11 mouse cellular contexts compared by ENCODE assay signal in the genomic region with DNA sequence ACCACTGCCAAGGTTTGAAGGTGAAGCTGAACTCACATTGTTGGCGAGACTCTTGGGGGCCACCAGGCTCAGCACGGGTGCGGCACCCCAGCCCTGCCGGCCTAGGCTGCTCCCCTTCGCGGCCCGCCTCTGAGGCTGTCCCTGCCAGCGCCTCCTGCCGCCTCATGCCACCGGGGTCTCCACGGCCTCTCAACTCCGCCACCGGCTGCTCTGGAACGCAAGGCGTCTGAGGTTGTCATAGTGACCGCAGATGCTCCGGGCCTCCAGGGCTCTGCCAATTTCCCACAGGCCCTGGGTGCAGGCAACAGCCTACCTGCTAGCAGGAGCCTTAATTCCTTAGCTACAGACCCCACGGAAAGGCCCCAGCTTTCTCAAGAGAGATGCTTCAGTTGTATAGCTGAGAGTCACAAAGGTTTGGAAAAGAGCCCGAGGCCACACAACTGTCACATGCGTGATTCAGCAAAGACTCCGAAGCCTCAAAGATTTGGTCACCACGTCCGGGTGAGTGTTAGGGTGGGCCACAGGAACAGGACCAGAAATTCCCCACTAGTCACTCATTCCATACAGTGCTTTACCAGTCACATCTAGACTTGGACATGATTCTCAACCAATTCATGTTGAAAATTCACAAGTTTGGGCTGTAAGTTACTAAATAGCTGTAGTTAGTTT. TPM values are rescaled to one million over a fixed set of nuclear protein-coding genes. Genes with fewer than 3 reads are reported as not detected.
DNase-seq lines count a peak whose midpoint lies in the region; ATAC-seq and TF ChIP-seq lines count a peak whose summit lies in the region.
"Had no signal": no experiment of that assay in that cellular context is flagged by ENCODE, and none has a peak within 500 bp of the region (broad histone marks: within the 10 kb centered on the region; RNA-seq: fewer than 3 reads in every experiment).

A gene (minus strand): TSS at position 228 of the 669 bp plus-strand sequence.

- no peaks in the 10 kb centered on the region for H3K27me3 ChIP-seq in lung, postnatal 0 days (replicated peaks; ENCODE audit: insufficient read depth, low read length)
- H3K27me3 ChIP-seq in embryonic facial prominence, embryonic 14.5 days (replicated peaks; ENCODE audit: control insufficient read depth, insufficient read depth, low read length), result no peaks in the 10 kb centered on the region
- H3K27me3 ChIP-seq in limb, embryonic 14.5 days (ENCODE audit: control insufficient read depth, insufficient read depth, low read length), result no peaks in the 10 kb centered on the region
- H3K27me3 ChIP-seq in stomach, embryonic 15.5 days (replicated peaks), result 0 out of 2 replicates have a peak, but pooled peaks cover 12% of the 10 kb centered on the region

- peak; percentile 26; the same call in 1 of the 2 replicates for ATAC-seq in lung, postnatal 0 days
- peak; percentile 77 for ATAC-seq in embryonic facial prominence, embryonic 14.5 days (ENCODE audit: low read depth)
- ATAC-seq in limb, embryonic 14.5 days (ENCODE audit: low FRiP score, low read depth), result no peak
- no peak for ATAC-seq in stomach, embryonic 15.5 days (ENCODE audit: insufficient read depth, low FRiP score, low read depth)

- no peak within 1 kb of the TSS for H3K27ac ChIP-seq in lung, postnatal 0 days (ENCODE audit: low read length)
- no peak within 1 kb of the TSS for H3K27ac ChIP-seq in embryonic facial prominence, embryonic 14.5 days (replicated peaks; ENCODE audit: low read depth, low read length)
- no peak within 1 kb of the TSS for H3K27ac ChIP-seq in limb, embryonic 14.5 days (replicated peaks; ENCODE audit: low read depth, low read length)
- H3K27ac ChIP-seq in stomach, embryonic 15.5 days, result no peak within 1 kb of the TSS

- H3K4me2 ChIP-seq in lung, postnatal 0 days (replicated peaks; ENCODE audit: low read depth, low read length), result no peak within 1 kb of the TSS
- H3K4me2 ChIP-seq in embryonic facial prominence, embryonic 14.5 days (ENCODE audit: low read depth, low read length), result peak within 1 kb of the TSS; percentile 8
- peak within 1 kb of the TSS; percentile 25; the same call in 1 of the 2 replicates for H3K4me2 ChIP-seq in limb, embryonic 14.5 days (replicated peaks; ENCODE audit: low read depth, low read length, severe bottlenecking)
- peak within 1 kb of the TSS; percentile 33 for H3K4me2 ChIP-seq in stomach, embryonic 15.5 days

- H3K36me3 ChIP-seq in lung, postnatal 0 days (ENCODE audit: insufficient read depth, low read length), result no peaks in the 10 kb centered on the region
- no peaks in the 10 kb centered on the region for H3K36me3 ChIP-seq in embryonic facial prominence, embryonic 14.5 days (ENCODE audit: control insufficient read depth, insufficient read depth, low read length)
- no peaks in the 10 kb centered on the region for H3K36me3 ChIP-seq in limb, embryonic 14.5 days (ENCODE audit: control insufficient read depth, insufficient read depth, low read length)
- no peaks in the 10 kb centered on the region for H3K36me3 ChIP-seq in stomach, embryonic 15.5 days

- no peak for DNase-seq in lung, postnatal 0 days (ENCODE audit: low spot score)
- DNase-seq in lung, adult 18-20 months, result no peak
- DNase-seq in embryonic facial prominence, embryonic 14.5 days (ENCODE audit: low spot score), result peak; percentile 34
- no peak for DNase-seq in limb, embryonic 14.5 days (ENCODE audit: low spot score)
- no peak for DNase-seq in T-cell, adult 2 months (ENCODE audit: low spot score)
- no peak for DNase-seq in kidney, postnatal 10 days
- DNase-seq in right cerebral cortex, postnatal 14 days, result no peak
- DNase-seq: adrenal gland, adult 8-10 months had no signal

- H3K9me3 ChIP-seq in lung, postnatal 0 days (ENCODE audit: low read length), result no peaks in the 10 kb centered on the region
- H3K9me3 ChIP-seq in embryonic facial prominence, embryonic 14.5 days (ENCODE audit: control insufficient read depth, low read length), result no peaks in the 10 kb centered on the region
- no peaks in the 10 kb centered on the region for H3K9me3 ChIP-seq in limb, embryonic 14.5 days (ENCODE audit: control insufficient read depth, low read length)
- H3K9me3 ChIP-seq in stomach, embryonic 15.5 days, result no peaks in the 10 kb centered on the region

- TF ChIP-seq CTCF in lung, postnatal 0 days (IDR thresholded peaks at IDR 0.05), result no peak

- WGBS in lung, postnatal 0 days, result 17% methylated on average over 23 of the region's 23 CpGs
- WGBS in embryonic facial prominence, embryonic 14.5 days, result 19% methylated on average over 23 of the region's 23 CpGs
- 16% methylated on average over 23 of the region's 23 CpGs for WGBS in limb, embryonic 14.5 days
- 25% methylated on average over 23 of the region's 23 CpGs for WGBS in stomach, embryonic 15.5 days

- no peak within 1 kb of the TSS for H3K9ac ChIP-seq in lung, postnatal 0 days (replicated peaks; ENCODE audit: low read depth)
- H3K9ac ChIP-seq in embryonic facial prominence, embryonic 14.5 days (ENCODE audit: low read depth, low read length), result no peak within 1 kb of the TSS
- no peak within 1 kb of the TSS; the same call in 1 of the 2 replicates for H3K9ac ChIP-seq in limb, embryonic 14.5 days (ENCODE audit: low read depth, low read length, severe bottlenecking)
- no peak within 1 kb of the TSS for H3K9ac ChIP-seq in stomach, embryonic 15.5 days

- no peak for TF ChIP-seq POLR2A in limb, embryonic 14.5 days (IDR thresholded peaks at IDR 0.05; ENCODE audit: borderline replicate concordance, extremely low read depth, insufficient read depth, insufficient read length)

- H3K4me3 ChIP-seq in lung, postnatal 0 days (ENCODE audit: low read depth, low read length), result no peak within 1 kb of the TSS
- no peak within 1 kb of the TSS for H3K4me3 ChIP-seq in embryonic facial prominence, embryonic 14.5 days (ENCODE audit: low read depth, low read length)
- no peak within 1 kb of the TSS for H3K4me3 ChIP-seq in limb, embryonic 14.5 days (replicated peaks; ENCODE audit: low read length)
- H3K4me3 ChIP-seq in stomach, embryonic 15.5 days (replicated peaks), result no peak within 1 kb of the TSS

- H3K4me1 ChIP-seq in lung, postnatal 0 days (ENCODE audit: insufficient read depth, low read depth, low read length), result no peaks in the 10 kb centered on the region
- H3K4me1 ChIP-seq in embryonic facial prominence, embryonic 14.5 days (ENCODE audit: control insufficient read depth, insufficient read depth, low read length), result peaks cover 5% of the 10 kb centered on the region; the same call in 1 of the 2 replicates
- peaks cover 19% of the 10 kb centered on the region for H3K4me1 ChIP-seq in limb, embryonic 14.5 days (ENCODE audit: control insufficient read depth, insufficient read depth, low read length)
- H3K4me1 ChIP-seq in stomach, embryonic 15.5 days, result no peaks in the 10 kb centered on the region

- TF ChIP-seq EP300 in lung, postnatal 0 days (IDR thresholded peaks at IDR 0.05), result no peak

RNA-seq across cellular contexts. Expression of the gene that starts here (rescaled TPM):
- polyA plus RNA-seq in lung, postnatal 0 days (2015; fragmentation: Nextera tagmentation; extraction: Ambion mirVana), result 11.9 and 12.5 TPM in 2 replicates
- polyA plus RNA-seq in embryonic facial prominence, embryonic 14.5 days (2014; fragmentation: Nextera tagmentation; extraction: Ambion mirVana), result 0.64 and 5.8 TPM in 2 replicates
- polyA plus RNA-seq in limb, embryonic 14.5 days (2012; rRNA removed), result not detected in 2 replicates
- polyA plus RNA-seq in limb, embryonic 14.5 days (2014; fragmentation: Nextera tagmentation; extraction: Ambion mirVana), result not detected in 2 replicates
- not detected in 2 replicates for polyA plus RNA-seq in stomach, embryonic 15.5 days (2015; fragmentation: Nextera tagmentation; extraction: Ambion mirVana)
- polyA plus RNA-seq: liver, adult 2 months; small intestine, adult 2 months had no signal

Comparison
In these comparisons a context has a peak if more than half of its experiments do, and no peak if none do; other contexts are left out.
1. ATAC-seq: peak in lung, postnatal 0 days (single experiment) and embryonic facial prominence, embryonic 14.5 days (single experiment); none in limb, embryonic 14.5 days (single experiment) and stomach, embryonic 15.5 days (single experiment).